Mouse (Mus musculus) neural tube, embryonic 14.5 days (tissue): ENCODE data around the gene Mindy4. TPM values are rescaled to one million over a fixed set of nuclear protein-coding genes. Genes with fewer than 3 reads are reported as not detected.

ENCODE experiments used
- ATAC-seq: fragments of 200-750 bp; cut with Nextera tagmentation; 2 replicates; pipeline ENCODE4 v1.8.0; 2017; ENCODE audit warnings: low read depth, mild to moderate bottlenecking, moderate TSS enrichment, moderate library complexity
- H3K27ac ChIP-seq: fragments of 300-500 bp; sonication (generic); 2 replicates; pipeline ENCODE4 v1.5.1; 2014; ENCODE audit warnings: low read depth, mild to moderate bottlenecking, control low read depth, low read length, moderate library complexity, mixed read lengths
- H3K27me3 ChIP-seq: fragments of 300-500 bp; sonication (generic); 2 replicates; pipeline ENCODE4 v1.6.1; 2014; ENCODE audit warnings: low read length; ENCODE audit not compliant: control insufficient read depth, insufficient read depth
- H3K36me3 ChIP-seq: fragments of 300-500 bp; sonication (generic); 2 replicates; pipeline ENCODE4 v1.6.1; 2014; ENCODE audit warnings: low read length, mixed read lengths; ENCODE audit not compliant: control insufficient read depth, insufficient read depth
- H3K4me1 ChIP-seq: fragments of 300-500 bp; sonication (generic); 2 replicates; pipeline ENCODE4 v1.6.1; 2014; ENCODE audit warnings: low read length; ENCODE audit not compliant: control insufficient read depth, insufficient read depth
- H3K4me2 ChIP-seq: fragments of 300-500 bp; sonication (generic); 2 replicates; pipeline ENCODE4 v1.6.1; 2014; ENCODE audit warnings: mild to moderate bottlenecking, low read depth, low read length, control low read depth
- H3K4me3 ChIP-seq: fragments of 300-500 bp; sonication (generic); 2 replicates; pipeline ENCODE4 v1.5.1; 2014; ENCODE audit warnings: low read depth, low read length, control low read depth, mixed read lengths
- H3K9ac ChIP-seq: fragments of 300-500 bp; sonication (generic); replicated peaks from 2 replicates; pipeline ENCODE4 v1.6.1; 2014; ENCODE audit warnings: low read depth, mild to moderate bottlenecking, control low read depth, low read length, mixed read lengths
- H3K9me3 ChIP-seq: fragments of 300-500 bp; sonication (generic); 2 replicates; pipeline ENCODE4 v1.6.1; 2016; ENCODE audit warnings: low read length; ENCODE audit not compliant: control insufficient read depth
- WGBS: fragments of 180-500 bp; shearing (Covaris S2); extraction: QIAGEN DNeasy Blood & Tissue Kit; methylation state at CpG from one replicate; pipeline ENCODE4 v1.1.7; 2014; 5-methylcytosine and 5-hydroxymethylcytosine counted together
- polyA plus RNA-seq: library from polyadenylated mRNA; unstranded; fragments of >200 nt; fragmentation: Nextera tagmentation; extraction: Ambion mirVana; gene quantifications from 2 replicates; pipeline ENCODE4 v1.2.1, GENCODE M21; 2014

Gene Mindy4
- polyA plus RNA-seq, 1 experiment from 2014 or later = 11.4 TPM

GRCm38 (mm10) chr6:55299482-55299881, 96.3 kb downstream of the Mindy4 start:
- Histone ChIP-seq H3K4me1 (no peaks in the 10 kb centered on the region), H3K9me3 (no peaks in the 10 kb centered on the region), H3K9ac (no peak overlapping the region), H3K4me2 (no peak overlapping the region), H3K36me3 (no peaks in the 10 kb centered on the region), H3K27ac (no peak overlapping the region), H3K4me3 (no peak overlapping the region), H3K27me3 (no peaks in the 10 kb centered on the region)
- 87% methylated on average over 8 of the region's 8 CpGs for WGBS
- ATAC-seq = no peak

DNA sequence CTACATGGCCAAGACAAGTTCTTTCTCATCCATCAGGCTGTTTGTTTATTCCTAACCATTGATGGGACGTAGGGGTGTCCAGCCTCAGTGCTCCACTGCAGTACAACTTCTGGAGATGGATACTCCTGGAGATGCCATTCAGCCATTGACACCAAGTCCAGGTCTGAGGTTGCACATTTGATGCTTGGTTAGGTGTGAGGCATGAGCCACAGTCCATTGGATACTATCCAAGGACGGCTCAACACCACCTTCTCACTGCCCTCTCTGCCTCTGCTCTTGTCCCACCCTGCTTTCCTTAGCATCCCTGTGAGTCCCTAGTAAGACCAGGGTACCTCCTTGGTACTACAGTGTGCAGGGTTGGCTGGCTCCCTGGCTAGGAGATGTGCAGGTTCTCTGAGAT, 96.7 kb downstream of the Mindy4 start:
- Histone ChIP-seq H3K27me3 (no peaks in the 10 kb centered on the region), H3K9me3 (no peaks in the 10 kb centered on the region), H3K4me1 (no peaks in the 10 kb centered on the region), H3K36me3 (no peaks in the 10 kb centered on the region), H3K27ac (no peak overlapping the region), H3K4me2 (no peak overlapping the region), H3K9ac (no peak overlapping the region), H3K4me3 (no peak overlapping the region)
- ATAC-seq = no peak
- 90% methylated on average over 2 of the region's 2 CpGs for WGBS

GRCm38 (mm10) chr6:55300704-55301103, 97.5 kb downstream of the Mindy4 start:
- H3K9ac ChIP-seq = no peak overlapping the region
- no peaks in the 10 kb centered on the region for H3K4me1 ChIP-seq
- 93% methylated on average over 11 of the region's 11 CpGs for WGBS
- no peaks in the 10 kb centered on the region for H3K36me3 ChIP-seq
- no peak for ATAC-seq
- no peak overlapping the region for H3K27ac ChIP-seq
- H3K27me3 ChIP-seq = no peaks in the 10 kb centered on the region
- H3K9me3 ChIP-seq = no peaks in the 10 kb centered on the region
- H3K4me3 ChIP-seq = no peak overlapping the region
- no peak overlapping the region for H3K4me2 ChIP-seq

GRCm38 (mm10) chr6:55310179-55310578, 107.0 kb downstream of the Mindy4 start:
- Histone ChIP-seq H3K4me2 (no peak overlapping the region), H3K27me3 (no peaks in the 10 kb centered on the region), H3K9ac (no peak overlapping the region), H3K9me3 (no peaks in the 10 kb centered on the region), H3K4me1 (no peaks in the 10 kb centered on the region), H3K4me3 (no peak overlapping the region), H3K27ac (no peak overlapping the region), H3K36me3 (no peaks in the 10 kb centered on the region)
- no peak for ATAC-seq
- WGBS = 63% methylated on average over 2 of the region's 2 CpGs

GRCm38 (mm10) chr6:55311962-55312361, 108.8 kb downstream of the Mindy4 start:
- Histone ChIP-seq H3K4me3 (no peak overlapping the region), H3K36me3 (no peaks in the 10 kb centered on the region), H3K27ac (no peak overlapping the region), H3K4me2 (no peak overlapping the region), H3K9ac (no peak overlapping the region), H3K27me3 (no peaks in the 10 kb centered on the region), H3K9me3 (no peaks in the 10 kb centered on the region), H3K4me1 (no peaks in the 10 kb centered on the region)
- no peak for ATAC-seq
- WGBS = 69% methylated on average over 5 of the region's 5 CpGs

- Histone ChIP-seq H3K27me3 (no peaks in the 10 kb centered on the region), H3K4me3 (no peak overlapping the region), H3K4me2 (no peak overlapping the region), H3K9ac (no peak overlapping the region), H3K36me3 (no peaks in the 10 kb centered on the region), H3K27ac (no peak overlapping the region), H3K4me1 (no peaks in the 10 kb centered on the region), H3K9me3 (no peaks in the 10 kb centered on the region)
- no peak for ATAC-seq
- WGBS = 93% methylated on average over 4 of the region's 4 CpGs
Measured at GRCm38 (mm10) chr6:55313893-55314292, 110.7 kb downstream of the Mindy4 start.

DNA sequence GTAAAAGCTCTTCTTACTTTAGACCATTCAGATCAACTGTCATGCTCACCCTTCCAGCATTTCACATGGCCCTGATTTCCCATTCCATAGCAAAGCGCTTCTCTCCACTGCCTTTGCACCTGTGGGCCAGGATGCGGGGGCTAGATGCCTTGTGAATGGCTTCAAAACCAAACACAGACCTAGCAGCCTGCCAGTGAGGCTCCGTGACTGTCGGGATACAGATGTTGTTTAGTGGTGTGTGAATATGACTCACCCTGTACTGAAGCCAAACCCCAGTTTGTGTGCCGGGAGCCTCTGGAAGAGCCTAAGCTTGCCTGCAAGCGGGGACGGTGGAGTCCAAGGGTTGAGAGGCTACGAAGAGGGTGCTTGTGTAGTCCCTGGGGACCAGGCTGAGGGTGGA, 111.4 kb downstream of the Mindy4 start:
- H3K27me3 ChIP-seq = no peaks in the 10 kb centered on the region
- H3K4me2 ChIP-seq = no peak overlapping the region
- 90% methylated on average over 8 of the region's 8 CpGs for WGBS
- no peak overlapping the region for H3K27ac ChIP-seq
- no peak for ATAC-seq
- no peak overlapping the region for H3K4me3 ChIP-seq
- no peak overlapping the region for H3K9ac ChIP-seq
- no peaks in the 10 kb centered on the region for H3K9me3 ChIP-seq
- H3K36me3 ChIP-seq = no peaks in the 10 kb centered on the region
- 0 out of 2 replicates have a peak, but pooled peaks cover 3% of the 10 kb centered on the region for H3K4me1 ChIP-seq

- H3K4me3 ChIP-seq = no peak overlapping the region
- no peak for ATAC-seq
- H3K9ac ChIP-seq = no peak overlapping the region
- no peaks in the 10 kb centered on the region for H3K9me3 ChIP-seq
- 97% methylated on average over 3 of the region's 3 CpGs for WGBS
- H3K4me1 ChIP-seq = 0 out of 2 replicates have a peak, but pooled peaks cover 3% of the 10 kb centered on the region
- H3K27me3 ChIP-seq = no peaks in the 10 kb centered on the region
- no peaks in the 10 kb centered on the region for H3K36me3 ChIP-seq
- no peak overlapping the region for H3K4me2 ChIP-seq
- H3K27ac ChIP-seq = no peak overlapping the region
Measured at GRCm38 (mm10) chr6:55318597-55318996, 115.4 kb downstream of the Mindy4 start.

DNA sequence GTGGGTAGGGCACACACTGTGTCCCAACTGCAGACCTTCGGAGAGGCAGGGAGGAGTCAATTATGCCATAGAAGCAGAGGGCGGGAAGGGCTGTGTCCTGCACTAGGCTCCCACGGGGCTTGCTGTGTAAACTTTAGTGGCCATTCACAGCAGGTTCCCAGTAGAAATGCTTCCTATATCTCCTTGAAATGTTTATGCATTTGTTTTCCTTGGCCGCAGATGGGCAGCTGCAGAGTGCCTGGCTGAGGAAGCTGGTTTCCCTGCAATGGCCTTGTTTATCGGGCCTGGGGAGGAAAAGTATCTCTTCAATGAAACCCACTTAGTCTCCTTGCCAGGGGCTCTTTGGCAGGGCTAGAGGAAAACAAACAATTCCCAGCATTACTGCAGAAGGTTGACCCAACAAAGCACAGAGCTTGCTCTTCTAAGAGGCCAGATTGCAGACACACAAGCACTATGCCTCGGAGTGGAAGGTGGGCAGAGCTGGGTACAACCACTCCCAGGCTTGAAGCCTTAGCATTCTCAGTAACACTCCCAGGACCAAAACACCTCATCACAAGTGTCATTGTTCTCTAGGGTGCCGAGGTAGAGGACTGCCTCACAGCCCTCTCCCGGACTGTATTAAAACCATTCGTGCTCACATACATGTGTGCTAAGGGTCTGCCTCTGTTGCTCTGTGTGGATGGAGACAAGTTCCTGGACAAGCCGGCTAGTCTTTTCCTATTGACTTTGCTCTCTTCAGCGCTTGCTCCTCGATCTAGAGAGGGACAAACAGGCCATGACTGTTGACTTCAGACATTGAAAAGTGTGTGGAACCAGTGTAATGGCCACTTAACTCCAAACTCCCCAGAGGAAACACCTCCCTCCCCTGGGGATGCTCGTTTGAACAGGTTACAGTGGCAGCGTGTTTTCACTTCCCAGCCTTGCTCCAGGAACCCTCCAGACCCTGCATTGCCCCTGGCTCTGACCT, 116.7 kb downstream of the Mindy4 start:
- H3K36me3 ChIP-seq = no peaks in the 10 kb centered on the region
- no peaks in the 10 kb centered on the region for H3K9me3 ChIP-seq
- no peak overlapping the region for H3K4me3 ChIP-seq
- H3K27ac ChIP-seq = no peak overlapping the region
- no peaks in the 10 kb centered on the region for H3K27me3 ChIP-seq
- ATAC-seq = no peak
- H3K4me2 ChIP-seq = no peak overlapping the region
- H3K4me1 ChIP-seq = 0 out of 2 replicates have a peak, but pooled peaks cover 3% of the 10 kb centered on the region
- 69% methylated on average over 14 of the region's 14 CpGs for WGBS
- no peak overlapping the region for H3K9ac ChIP-seq
